Mouse (Mus musculus): Measurements from ENCODE around the gene Plce1. TPM values are rescaled to one million over a fixed set of nuclear protein-coding genes. Genes with fewer than 3 reads are reported as not detected.

Gene Plce1
- polyA plus RNA-seq, 1 experiment from 2014 or later, result 3.4 TPM

DNA sequence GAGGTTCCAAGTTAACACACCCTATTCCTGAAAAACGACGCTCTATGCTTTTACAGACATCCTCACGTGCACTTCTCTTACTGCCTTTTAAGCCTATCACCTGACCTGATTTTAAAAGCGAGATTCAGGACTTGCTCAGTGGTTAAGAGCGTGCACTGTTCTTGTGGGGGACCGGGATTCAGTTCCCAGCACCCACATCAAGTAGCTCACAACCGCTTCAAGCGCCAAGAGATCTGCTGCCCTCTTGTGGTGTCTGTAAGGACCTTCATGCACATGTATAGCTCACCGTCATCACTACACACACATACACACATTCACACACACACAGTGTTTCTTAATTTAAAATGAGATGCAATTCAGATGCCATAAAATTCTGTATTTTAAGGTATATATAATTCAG is 21.9 kb upstream of the Plce1 start:
- WGBS, result 92% methylated on average over 9 of the region's 9 CpGs
- DNase-seq (ENCODE audit: low spot score), result no peak

DNA sequence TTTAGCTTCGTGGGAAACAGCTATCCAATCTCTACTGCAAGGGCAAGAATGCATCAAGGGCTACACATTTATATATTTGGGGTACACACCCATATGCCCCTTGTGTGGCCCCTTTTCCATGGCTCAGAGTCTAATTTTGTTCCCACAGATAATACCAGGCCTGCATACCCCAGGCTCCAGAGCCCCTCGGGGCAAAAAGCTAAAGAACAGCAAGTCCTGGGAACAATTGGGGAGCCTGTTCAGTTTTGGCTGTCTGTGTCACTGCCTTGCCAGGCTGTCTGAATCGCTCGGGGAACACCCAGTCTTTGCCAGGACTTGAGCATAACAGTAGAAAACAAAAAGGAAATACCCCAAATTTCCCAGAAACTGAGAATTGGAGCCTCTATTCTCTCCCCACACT is 20.2 kb upstream of the Plce1 start:
- no peak overlapping the region for H3K27ac ChIP-seq (replicated peaks; ENCODE audit: low read depth, low read length)
- no peak overlapping the region for H3K9ac ChIP-seq (replicated peaks; ENCODE audit: low read length)
- no peaks in the 10 kb centered on the region for H3K4me1 ChIP-seq (ENCODE audit: control insufficient read depth, insufficient read depth, low read length)
- H3K9me3 ChIP-seq (replicated peaks; ENCODE audit: control insufficient read depth, low read length), result 0 out of 2 replicates have a peak, but pooled peaks cover 3% of the 10 kb centered on the region
- H3K4me2 ChIP-seq (ENCODE audit: low read depth, low read length), result no peak overlapping the region
- H3K36me3 ChIP-seq (replicated peaks; ENCODE audit: control insufficient read depth, insufficient read depth, low read depth, low read length), result no peaks in the 10 kb centered on the region
- H3K27me3 ChIP-seq (ENCODE audit: control insufficient read depth, insufficient read depth, low read length), result no peaks in the 10 kb centered on the region
- H3K4me3 ChIP-seq (ENCODE audit: low read depth, low read length), result no peak overlapping the region
- 49% methylated on average over 4 of the region's 4 CpGs for WGBS
- ATAC-seq (replicated peaks; ENCODE audit: insufficient number of reproducible peaks, low FRiP score, low TSS enrichment, low read depth) (no peak), DNase-seq (ENCODE audit: low spot score) (no peak)

More for the DNA sequence above, 21.9 kb upstream of the Plce1 start:
- no peak overlapping the region for H3K27ac ChIP-seq (replicated peaks; ENCODE audit: low read depth, low read length)
- ATAC-seq (replicated peaks; ENCODE audit: insufficient number of reproducible peaks, low FRiP score, low TSS enrichment, low read depth), result no peak
- no peaks in the 10 kb centered on the region for H3K27me3 ChIP-seq (ENCODE audit: control insufficient read depth, insufficient read depth, low read length)
- H3K4me2 ChIP-seq (ENCODE audit: low read depth, low read length), result no peak overlapping the region
- no peaks in the 10 kb centered on the region for H3K36me3 ChIP-seq (replicated peaks; ENCODE audit: control insufficient read depth, insufficient read depth, low read depth, low read length)
- no peak overlapping the region for H3K9ac ChIP-seq (replicated peaks; ENCODE audit: low read length)
- H3K4me3 ChIP-seq (ENCODE audit: low read depth, low read length), result no peak overlapping the region
- 0 out of 2 replicates have a peak, but pooled peaks cover 3% of the 10 kb centered on the region for H3K9me3 ChIP-seq (replicated peaks; ENCODE audit: control insufficient read depth, low read length)
- H3K4me1 ChIP-seq (ENCODE audit: control insufficient read depth, insufficient read depth, low read length), result no peaks in the 10 kb centered on the region

DNA sequence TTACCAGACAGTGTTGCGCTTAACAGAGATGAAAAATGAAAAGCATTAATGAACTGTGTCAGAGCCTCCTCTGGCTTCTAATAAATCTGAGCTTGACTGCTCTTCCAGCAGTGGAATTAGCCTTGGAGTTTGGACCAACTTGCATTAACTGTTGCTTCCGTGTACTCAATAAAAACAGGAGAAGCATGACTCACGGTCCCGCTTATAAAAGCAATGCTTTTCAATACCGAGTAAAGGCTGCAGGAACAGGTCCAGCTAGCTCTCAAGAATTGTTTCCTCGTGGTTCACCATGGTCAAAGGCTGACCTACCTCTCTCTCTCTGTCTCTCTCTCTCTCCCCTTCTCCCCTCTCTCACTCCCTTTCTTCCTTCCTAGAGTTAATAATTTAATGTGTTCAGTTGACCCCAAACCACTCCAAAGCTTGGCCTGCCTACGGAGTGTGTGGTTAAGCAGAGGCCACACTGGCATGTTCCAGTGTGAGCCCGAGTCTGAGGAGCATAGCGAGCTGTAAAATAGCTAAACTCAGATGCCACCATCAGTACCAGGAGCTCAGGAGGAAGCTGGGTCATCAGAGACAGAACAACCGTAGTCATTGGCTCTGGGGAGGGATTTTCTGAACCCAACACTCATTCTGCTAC is 10.5 kb upstream of the Plce1 start:
- WGBS, result 79% methylated on average over 10 of the region's 10 CpGs
- Histone ChIP-seq H3K9ac (replicated peaks; ENCODE audit: low read length) (no peak overlapping the region), H3K27me3 (ENCODE audit: control insufficient read depth, insufficient read depth, low read length) (no peaks in the 10 kb centered on the region), H3K9me3 (replicated peaks; ENCODE audit: control insufficient read depth, low read length) (no peaks in the 10 kb centered on the region), H3K27ac (replicated peaks; ENCODE audit: low read depth, low read length) (no peak overlapping the region), H3K4me3 (ENCODE audit: low read depth, low read length) (no peak overlapping the region), H3K4me1 (ENCODE audit: control insufficient read depth, insufficient read depth, low read length) (no peaks in the 10 kb centered on the region), H3K4me2 (ENCODE audit: low read depth, low read length) (no peak overlapping the region), H3K36me3 (replicated peaks; ENCODE audit: control insufficient read depth, insufficient read depth, low read depth, low read length) (no peaks in the 10 kb centered on the region)
- DNase-seq (ENCODE audit: low spot score) (no peak), ATAC-seq (replicated peaks; ENCODE audit: insufficient number of reproducible peaks, low FRiP score, low TSS enrichment, low read depth) (no peak)

DNA sequence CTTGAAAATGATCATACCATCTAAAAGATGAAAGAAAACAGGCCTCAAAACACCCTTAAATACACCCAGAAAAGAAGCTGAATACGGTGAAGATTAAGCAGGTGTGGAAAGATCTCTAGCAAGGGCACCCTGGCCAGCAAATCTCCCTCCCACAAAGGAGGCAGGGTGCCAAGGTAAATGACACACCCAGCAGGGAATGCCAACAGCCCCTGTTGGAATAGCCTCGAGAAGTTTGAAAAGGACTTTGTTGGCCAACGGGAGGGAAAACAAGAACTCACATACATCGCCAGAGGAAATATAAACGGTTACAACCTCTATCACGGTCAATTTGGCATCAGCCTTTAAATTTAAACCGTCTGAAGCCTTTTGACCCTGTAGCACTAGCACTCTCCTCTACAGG is 5.5 kb upstream of the Plce1 start:
- WGBS, result 65% methylated on average over 7 of the region's 7 CpGs

DNA sequence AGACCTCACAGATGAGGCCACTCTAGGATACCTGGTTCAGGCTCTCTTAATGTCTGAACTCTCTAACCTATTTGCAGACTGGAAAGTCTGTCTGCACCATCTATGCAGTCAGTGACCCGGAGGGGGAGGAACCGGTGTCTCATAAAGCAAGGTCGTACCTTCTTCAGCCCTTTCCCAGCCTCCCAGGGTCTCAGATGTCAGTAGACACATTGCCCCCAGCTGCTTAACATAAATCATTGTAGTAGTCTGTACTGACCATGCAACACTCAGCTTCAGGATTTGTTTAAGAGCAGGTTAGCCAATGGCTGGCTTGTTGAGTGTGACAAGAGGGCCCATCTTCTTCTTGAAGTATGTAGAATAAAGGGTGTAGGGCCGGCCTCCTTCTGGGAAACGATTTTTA is 2.6 kb upstream of the Plce1 start:
- no peak for ATAC-seq (replicated peaks; ENCODE audit: insufficient number of reproducible peaks, low FRiP score, low TSS enrichment, low read depth)
- Histone ChIP-seq H3K36me3 (replicated peaks; ENCODE audit: control insufficient read depth, insufficient read depth, low read depth, low read length) (no peaks in the 10 kb centered on the region), H3K27ac (replicated peaks; ENCODE audit: low read depth, low read length) (no peak overlapping the region), H3K27me3 (ENCODE audit: control insufficient read depth, insufficient read depth, low read length) (no peaks in the 10 kb centered on the region; the same call in 1 of the 2 replicates), H3K4me3 (ENCODE audit: low read depth, low read length) (no peak overlapping the region), H3K4me2 (ENCODE audit: low read depth, low read length) (no peak overlapping the region), H3K9me3 (replicated peaks; ENCODE audit: control insufficient read depth, low read length) (no peaks in the 10 kb centered on the region), H3K9ac (replicated peaks; ENCODE audit: low read length) (no peak overlapping the region), H3K4me1 (ENCODE audit: control insufficient read depth, insufficient read depth, low read length) (no peaks in the 10 kb centered on the region)
- no peak for DNase-seq (ENCODE audit: low spot score)
- WGBS, result 35% methylated on average over 5 of the region's 5 CpGs

More for the DNA sequence above, 5.5 kb upstream of the Plce1 start:
- DNase-seq (ENCODE audit: low spot score), result no peak
- Histone ChIP-seq H3K4me3 (ENCODE audit: low read depth, low read length) (no peak overlapping the region), H3K36me3 (replicated peaks; ENCODE audit: control insufficient read depth, insufficient read depth, low read depth, low read length) (no peaks in the 10 kb centered on the region), H3K9ac (replicated peaks; ENCODE audit: low read length) (no peak overlapping the region), H3K9me3 (replicated peaks; ENCODE audit: control insufficient read depth, low read length) (no peaks in the 10 kb centered on the region), H3K4me1 (ENCODE audit: control insufficient read depth, insufficient read depth, low read length) (no peaks in the 10 kb centered on the region), H3K27me3 (ENCODE audit: control insufficient read depth, insufficient read depth, low read length) (no peaks in the 10 kb centered on the region), H3K27ac (replicated peaks; ENCODE audit: low read depth, low read length) (no peak overlapping the region), H3K4me2 (ENCODE audit: low read depth, low read length) (no peak overlapping the region)
- ATAC-seq (replicated peaks; ENCODE audit: insufficient number of reproducible peaks, low FRiP score, low TSS enrichment, low read depth), result no peak

DNA sequence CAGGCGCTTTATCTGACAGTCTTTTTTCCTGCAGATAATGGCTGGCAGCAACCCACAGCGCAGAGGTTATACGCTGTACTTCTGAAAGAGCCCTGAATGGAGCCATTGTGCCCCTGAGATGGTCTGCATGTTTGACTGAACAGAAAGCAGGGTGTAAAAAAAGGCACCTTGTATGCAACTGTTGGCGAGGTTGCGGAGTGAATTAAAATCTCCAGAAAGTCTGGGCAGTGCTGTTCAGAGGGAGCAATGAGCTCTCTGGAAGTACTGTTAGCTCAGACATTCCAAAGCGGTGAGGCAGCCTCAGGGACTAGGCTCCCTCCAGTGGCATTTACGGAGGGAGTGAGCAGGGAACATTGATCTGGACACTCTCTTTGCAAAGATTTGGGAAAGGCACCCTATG is 2.0 kb upstream of the Plce1 start:
- no peaks in the 10 kb centered on the region; the same call in 1 of the 2 replicates for H3K27me3 ChIP-seq (ENCODE audit: control insufficient read depth, insufficient read depth, low read length)
- H3K36me3 ChIP-seq (replicated peaks; ENCODE audit: control insufficient read depth, insufficient read depth, low read depth, low read length), result no peaks in the 10 kb centered on the region
- H3K9me3 ChIP-seq (replicated peaks; ENCODE audit: control insufficient read depth, low read length), result no peaks in the 10 kb centered on the region
- H3K4me2 ChIP-seq (ENCODE audit: low read depth, low read length), result no peak overlapping the region
- 16% methylated on average over 7 of the region's 7 CpGs for WGBS
- no peaks in the 10 kb centered on the region for H3K4me1 ChIP-seq (ENCODE audit: control insufficient read depth, insufficient read depth, low read length)
- peak; percentile 83 for ATAC-seq (replicated peaks; ENCODE audit: insufficient number of reproducible peaks, low FRiP score, low TSS enrichment, low read depth)
- peak; percentile 74 for DNase-seq (ENCODE audit: low spot score)
- no peak overlapping the region for H3K9ac ChIP-seq (replicated peaks; ENCODE audit: low read length)
- no peak overlapping the region for H3K4me3 ChIP-seq (ENCODE audit: low read depth, low read length)
- no peak overlapping the region for H3K27ac ChIP-seq (replicated peaks; ENCODE audit: low read depth, low read length)

DNA sequence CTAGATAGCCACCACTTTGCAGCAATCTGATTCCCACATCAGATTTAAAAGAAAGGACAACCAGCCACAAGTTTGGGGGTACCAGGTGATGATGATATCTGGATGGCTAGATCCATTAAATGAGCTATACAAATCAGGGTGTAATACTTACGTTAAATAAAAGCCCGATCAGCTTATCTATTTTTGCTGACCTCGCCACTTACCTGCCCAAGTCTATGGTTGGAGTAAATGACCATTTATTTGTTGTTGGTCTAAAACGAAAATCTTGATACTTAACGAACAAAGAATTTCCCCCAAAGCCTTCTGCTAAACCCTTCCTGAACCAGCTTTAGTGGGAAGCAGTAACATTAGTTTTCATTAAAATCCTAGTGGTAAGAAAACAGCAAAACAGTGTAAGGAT is 1.4 kb upstream of the Plce1 start:
- H3K27me3 ChIP-seq (ENCODE audit: control insufficient read depth, insufficient read depth, low read length), result no peaks in the 10 kb centered on the region; the same call in 1 of the 2 replicates
- H3K4me1 ChIP-seq (ENCODE audit: control insufficient read depth, insufficient read depth, low read length), result no peaks in the 10 kb centered on the region
- no peaks in the 10 kb centered on the region for H3K36me3 ChIP-seq (replicated peaks; ENCODE audit: control insufficient read depth, insufficient read depth, low read depth, low read length)
- WGBS, result 81% methylated on average over 5 of the region's 5 CpGs
- no peak for DNase-seq (ENCODE audit: low spot score)
- H3K4me3 ChIP-seq (ENCODE audit: low read depth, low read length), result no peak overlapping the region
- no peaks in the 10 kb centered on the region for H3K9me3 ChIP-seq (replicated peaks; ENCODE audit: control insufficient read depth, low read length)
- H3K4me2 ChIP-seq (ENCODE audit: low read depth, low read length), result no peak overlapping the region
- no peak for ATAC-seq (replicated peaks; ENCODE audit: insufficient number of reproducible peaks, low FRiP score, low TSS enrichment, low read depth)
- H3K27ac ChIP-seq (replicated peaks; ENCODE audit: low read depth, low read length), result no peak overlapping the region
- no peak overlapping the region for H3K9ac ChIP-seq (replicated peaks; ENCODE audit: low read length)

DNA sequence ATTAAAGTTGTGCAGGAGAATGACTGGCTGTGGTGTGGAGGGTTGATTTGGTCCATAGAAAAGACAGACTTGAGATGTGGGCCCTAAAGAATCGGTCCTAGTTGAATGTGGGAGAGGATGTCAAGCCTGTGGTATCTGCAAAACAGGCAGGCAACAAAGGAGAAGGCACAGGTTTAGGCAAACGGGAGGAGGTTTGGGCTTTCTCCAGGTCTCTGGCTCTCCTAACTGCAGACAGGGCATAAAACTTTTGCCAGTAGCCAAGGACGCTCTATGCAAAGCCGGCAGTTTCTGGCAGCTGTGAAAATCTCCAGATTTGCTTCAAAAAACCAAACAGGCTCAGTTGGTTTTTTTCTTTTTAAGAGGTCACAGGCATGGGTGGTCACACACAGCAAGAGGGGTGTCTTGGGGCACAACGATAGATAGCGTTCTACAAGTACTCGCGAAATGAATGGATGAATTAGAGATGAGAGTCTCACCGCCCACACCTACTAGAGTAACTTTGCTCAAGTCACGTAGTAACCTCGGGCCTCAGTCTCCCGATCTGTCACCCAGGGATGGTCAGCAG is 671 bp upstream of the Plce1 start:
- 14% methylated on average over 12 of the region's 12 CpGs for WGBS
- ATAC-seq (replicated peaks; ENCODE audit: insufficient number of reproducible peaks, low FRiP score, low TSS enrichment, low read depth) (no peak; the same call in 1 of the 2 replicates), DNase-seq (ENCODE audit: low spot score) (peak; percentile 34)
- Histone ChIP-seq H3K27me3 (ENCODE audit: control insufficient read depth, insufficient read depth, low read length) (no peaks in the 10 kb centered on the region; the same call in 1 of the 2 replicates), H3K9me3 (replicated peaks; ENCODE audit: control insufficient read depth, low read length) (no peaks in the 10 kb centered on the region), H3K4me3 (ENCODE audit: low read depth, low read length) (peak overlapping the region; percentile 64), H3K4me2 (ENCODE audit: low read depth, low read length) (peak overlapping the region; percentile 95), H3K9ac (replicated peaks; ENCODE audit: low read length) (no peak overlapping the region; the same call in 1 of the 2 replicates), H3K4me1 (ENCODE audit: control insufficient read depth, insufficient read depth, low read length) (no peaks in the 10 kb centered on the region), H3K27ac (replicated peaks; ENCODE audit: low read depth, low read length) (no peak overlapping the region), H3K36me3 (replicated peaks; ENCODE audit: control insufficient read depth, insufficient read depth, low read depth, low read length) (no peaks in the 10 kb centered on the region)

Data from embryonic facial prominence, embryonic 11.5 days (tissue).